Mouse (Mus musculus) myocyte (in vitro differentiated cells): Measurements from ENCODE around the gene Slc24a4.
"Not testable (repeated sequence)": the region's sequence is repeated elsewhere in the genome, so short reads cannot be mapped to it uniquely, and the experiment has no call there.

Experiments used
- CEBPB ChIP-seq: IDR thresholded peaks from 2 replicates; pipeline ENCODE4 v1.6.1; 2011; ENCODE audit warnings: mild to moderate bottlenecking, moderate library complexity; ENCODE audit not compliant: poor library complexity, insufficient read depth, severe bottlenecking
- E2F4 ChIP-seq: IDR thresholded peaks from one replicate; pipeline ENCODE4 v1.6.1; 2011; ENCODE audit warnings: mild to moderate bottlenecking, control low read depth, moderate library complexity; ENCODE audit not compliant: insufficient read depth
- MAX ChIP-seq: IDR thresholded peaks from one replicate; pipeline ENCODE4 v1.6.1; 2011; ENCODE audit warnings: low read depth, mild to moderate bottlenecking, control low read depth
- MYOD1 ChIP-seq, 3 experiments: IDR thresholded peaks; one replicate each; pipeline ENCODE4 v1.6.1; 2011; ENCODE audit warnings: control low read depth in 2 of 3, low read depth in 2 of 3, mild to moderate bottlenecking in 2 of 3, moderate library complexity in 1 of 3; ENCODE audit not compliant: insufficient read length in 2 of 3, control insufficient read depth in 1 of 3

GRCm38 (mm10) chr12:102280290-102280689, 151.8 kb downstream of the Slc24a4 start:
- TF ChIP-seq MYOD1 (IDR thresholded peaks at IDR 0.05; ENCODE audit: control insufficient read depth in 1 of 3, insufficient read length in 2 of 3, low read depth in 2 of 3); CEBPB; E2F4; MAX: not testable (repeated sequence)
